Mouse (Mus musculus): Measurements from ENCODE around the gene Ubn2. TPM values are rescaled to one million over a fixed set of nuclear protein-coding genes. Genes with fewer than 3 reads are reported as not detected.
A peak's percentile ranks its signal among the peaks of the same experiment; 100 is the strongest.

Gene Ubn2
- polyA plus RNA-seq, 1 experiment: 2.3 TPM

DNA sequence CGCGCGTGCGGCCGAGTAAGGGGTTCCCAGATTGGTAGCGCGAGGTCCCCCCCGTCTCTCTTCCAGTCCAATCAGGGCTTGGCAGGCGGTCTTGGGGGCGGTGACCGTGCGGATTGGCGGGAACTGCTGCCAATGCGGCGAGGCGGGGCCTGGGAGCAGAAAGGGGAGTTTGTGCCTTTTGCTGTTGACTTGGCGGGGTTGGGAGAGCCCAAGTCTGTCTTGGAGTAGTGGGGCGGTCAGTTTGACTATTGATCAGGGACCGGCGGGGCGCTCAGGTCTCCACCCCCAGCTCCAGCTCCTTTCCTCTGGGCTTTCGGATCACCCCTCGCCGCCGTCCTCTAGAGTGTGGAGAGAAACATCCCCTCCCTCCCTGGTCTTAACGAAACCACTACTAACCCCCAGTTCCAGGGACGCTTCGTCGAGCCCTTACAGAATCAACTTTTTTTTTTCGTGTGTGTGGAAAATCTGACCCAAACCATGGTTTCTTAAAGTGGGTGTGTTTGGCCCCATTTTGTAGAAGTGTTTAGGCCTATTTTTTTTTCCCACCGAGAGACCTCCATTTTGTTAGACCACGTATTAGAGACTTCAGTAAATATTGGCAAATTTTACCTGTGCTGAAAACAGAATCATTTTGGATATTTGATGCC is 118.4 kb downstream of the Ubn2 start:
- Histone ChIP-seq H3ac (ENCODE audit: control insufficient read depth, insufficient read length) (peak overlapping the region; percentile 73), H3K4me2 (ENCODE audit: low read depth) (peak overlapping the region; percentile 60), H3K36me3 (ENCODE audit: control insufficient read depth, insufficient read depth) (peaks cover 15% of the 10 kb centered on the region), H3K79me2 (ENCODE audit: control insufficient read depth, insufficient read depth) (peaks cover 51% of the 10 kb centered on the region), H3K4me3 (peak overlapping the region; percentile 97), H3K27me3 (ENCODE audit: control insufficient read depth, insufficient read depth, insufficient read length) (no peaks in the 10 kb centered on the region)
- peak; percentile 30 for TF ChIP-seq E2F4 (IDR thresholded peaks at IDR 0.05; ENCODE audit: insufficient read depth)
- no peak for TF ChIP-seq POLR2AphosphoS2 (IDR thresholded peaks at IDR 0.05; ENCODE audit: insufficient read length, low read depth)

DNA sequence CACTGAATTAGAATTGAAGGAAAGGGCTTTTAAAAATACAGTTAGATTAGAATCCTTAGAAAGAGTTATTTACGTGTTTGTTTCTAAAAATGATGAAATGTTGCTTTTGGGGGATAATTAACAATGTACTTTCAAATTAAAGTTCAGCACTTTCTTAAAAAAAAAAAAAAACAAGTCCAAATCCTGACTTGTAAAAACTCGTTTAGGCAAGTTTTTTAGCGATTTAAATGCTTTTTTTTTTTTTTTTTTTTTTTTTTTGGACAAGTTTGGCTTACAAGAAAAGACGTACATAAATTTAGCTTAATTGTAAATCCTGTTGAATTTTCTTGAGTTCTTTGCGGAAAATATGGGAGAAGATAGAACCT is 118.9 kb downstream of the Ubn2 start:
- no peak overlapping the region for H3ac ChIP-seq (ENCODE audit: control insufficient read depth, insufficient read length)
- peak overlapping the region; percentile 97 for H3K4me3 ChIP-seq
- peak overlapping the region; percentile 60 for H3K4me2 ChIP-seq (ENCODE audit: low read depth)
- peaks cover 15% of the 10 kb centered on the region for H3K36me3 ChIP-seq (ENCODE audit: control insufficient read depth, insufficient read depth)
- no peak for TF ChIP-seq TCF3 (IDR thresholded peaks at IDR 0.05; ENCODE audit: insufficient read length, low read depth)
- no peak for TF ChIP-seq REST (IDR thresholded peaks at IDR 0.05; ENCODE audit: insufficient read depth, insufficient read length)
- no peaks in the 10 kb centered on the region for H3K27me3 ChIP-seq (ENCODE audit: control insufficient read depth, insufficient read depth, insufficient read length)
- H3K79me2 ChIP-seq (ENCODE audit: control insufficient read depth, insufficient read depth): peaks cover 56% of the 10 kb centered on the region

Other genes with a start within 250 kb of the Ubn2 start
- 0.77 TPM for gene D630045J12Rik, start 179.9 kb upstream of the Ubn2 start, polyA plus RNA-seq (2012; fragmentation: generic; extraction: Trizol)
- gene Zc3hav1l, start 134.7 kb upstream of the Ubn2 start, polyA plus RNA-seq (2012; fragmentation: generic; extraction: Trizol): 0.92 TPM
- 45.0 TPM for gene Zc3hav1, start 79.3 kb upstream of the Ubn2 start, polyA plus RNA-seq (2012; fragmentation: generic; extraction: Trizol)
- gene Ttc26, start 52.5 kb upstream of the Ubn2 start, polyA plus RNA-seq (2012; fragmentation: generic; extraction: Trizol): 2.3 TPM
- 110 TPM for gene Fmc1, start 99.6 kb downstream of the Ubn2 start, polyA plus RNA-seq (2012; fragmentation: generic; extraction: Trizol)
- 21.1 TPM for gene Luc7l2, start 117.4 kb downstream of the Ubn2 start, polyA plus RNA-seq (2012; fragmentation: generic; extraction: Trizol)
- 1.7 TPM for gene Klrg2, start 203.3 kb downstream of the Ubn2 start, polyA plus RNA-seq (2012; fragmentation: generic; extraction: Trizol)
- gene Clec2l, start 229.1 kb downstream of the Ubn2 start, polyA plus RNA-seq (2012; fragmentation: generic; extraction: Trizol): 0.19 TPM